Comparison of ENCODE assay signal across 28 mouse cellular contexts in the genomic region with DNA sequence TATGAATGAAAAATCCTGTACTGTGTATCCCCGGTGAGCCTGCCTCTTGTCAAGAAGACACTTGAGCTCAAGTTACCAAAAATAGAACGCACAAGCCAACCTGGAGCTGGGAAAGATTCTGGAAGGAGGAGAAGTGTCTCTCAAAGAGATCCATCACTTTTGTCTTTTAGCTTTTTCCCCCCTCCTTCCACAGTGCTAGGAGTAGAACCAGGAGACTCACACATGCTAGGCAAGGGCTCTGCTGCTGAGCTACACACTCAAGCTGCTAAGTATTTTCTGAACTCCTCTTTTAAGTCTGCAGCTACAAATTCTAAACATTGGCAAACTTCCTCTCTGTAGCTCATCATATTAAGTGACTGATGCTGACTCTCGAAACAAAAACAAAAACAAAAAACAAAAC.
DNase-seq lines count a peak whose midpoint lies in the region; ATAC-seq and TF ChIP-seq lines count a peak whose summit lies in the region.
"Had no signal": no experiment of that assay in that cellular context is flagged by ENCODE, and none has a peak within 500 bp of the region (broad histone marks: within the 10 kb centered on the region; RNA-seq: fewer than 3 reads in every experiment).

No protein-coding gene starts in this region.

- ATAC-seq in heart, embryonic 12.5 days (ENCODE audit: insufficient number of reproducible peaks, low FRiP score): no peak
- 0 out of 2 replicates have a peak, but pooled peaks have one; percentile 47 for ATAC-seq in intestine, embryonic 14.5 days (replicated peaks; ENCODE audit: low FRiP score, low TSS enrichment, low read depth)
- ATAC-seq in intestine, postnatal 0 days: no peak
- peak; percentile 53; the same call in 1 of the 2 replicates for ATAC-seq in stomach, embryonic 14.5 days (ENCODE audit: insufficient number of reproducible peaks, insufficient read depth, low FRiP score, low read depth)
- ATAC-seq in stomach, postnatal 0 days (ENCODE audit: low FRiP score, low TSS enrichment): no peak
- ATAC-seq: activated CD4-positive, CD25-positive, alpha-beta regulatory T cell, adult 4 months; CD4-positive, CD25-positive, alpha-beta regulatory T cell, adult 4 months; forebrain, embryonic 14.5 days; Patski had no signal

- TF ChIP-seq EP300 in heart, adult 2 months (IDR thresholded peaks at IDR 0.05; ENCODE audit: insufficient read depth, low read depth, low read length): no peak
- TF ChIP-seq EP300 in stomach, postnatal 0 days (optimal IDR thresholded peaks at IDR 0.05): no peak

- no peaks in the 10 kb centered on the region for H3K79me2 ChIP-seq in heart, adult 2 months (replicated peaks; ENCODE audit: control insufficient read depth, insufficient read depth, low read length)

- TF ChIP-seq POLR2A in heart, adult 2 months (IDR thresholded peaks at IDR 0.05; ENCODE audit: insufficient read depth, low read depth, low read length): no peak

- no peaks in the 10 kb centered on the region for H3K9me3 ChIP-seq in heart, embryonic 12.5 days (replicated peaks)
- H3K9me3 ChIP-seq in intestine, embryonic 14.5 days (ENCODE audit: control insufficient read depth, low read length): no peaks in the 10 kb centered on the region
- H3K9me3 ChIP-seq in intestine, postnatal 0 days (ENCODE audit: control insufficient read depth): no peaks in the 10 kb centered on the region
- H3K9me3 ChIP-seq in stomach, embryonic 14.5 days (ENCODE audit: control insufficient read depth, low read depth, low read length): no peaks in the 10 kb centered on the region
- H3K9me3 ChIP-seq in stomach, postnatal 0 days (ENCODE audit: control insufficient read depth, low read length): no peaks in the 10 kb centered on the region
- H3K9me3 ChIP-seq: embryonic facial prominence, embryonic 13.5 days; embryonic facial prominence, embryonic 15.5 days; forebrain, embryonic 10.5 days; forebrain, embryonic 12.5 days; G1E had no signal

- no peak overlapping the region; the same call in 1 of the 2 replicates for H3K9ac ChIP-seq in heart, embryonic 12.5 days
- H3K9ac ChIP-seq in heart, adult 2 months (ENCODE audit: low read depth, low read length): no peak overlapping the region
- H3K9ac ChIP-seq in intestine, embryonic 14.5 days (ENCODE audit: low read length): no peak overlapping the region
- no peak overlapping the region for H3K9ac ChIP-seq in intestine, postnatal 0 days (ENCODE audit: low read depth, low read length)
- H3K9ac ChIP-seq in stomach, embryonic 14.5 days (replicated peaks; ENCODE audit: low read depth, low read length): no peak overlapping the region
- H3K9ac ChIP-seq in stomach, postnatal 0 days (ENCODE audit: low read length): no peak overlapping the region
- H3K9ac ChIP-seq: embryonic facial prominence, embryonic 13.5 days; embryonic facial prominence, embryonic 15.5 days; forebrain, embryonic 12.5 days had no signal

- DNase-seq in heart, adult 2 months: no peak
- no peak for DNase-seq in intestine, embryonic 14.5 days (ENCODE audit: low spot score)
- DNase-seq in stomach, postnatal 0 days (ENCODE audit: low spot score): no peak
- DNase-seq in kidney, postnatal 10 days: no peak
- DNase-seq: adrenal gland, adult 8-10 months; adrenal gland, postnatal 14 days; adrenal gland, postnatal 36 days; B cell, adult 2 months; cerebellum, adult 11-12 months; cerebellum, adult 2 months; cerebellum, adult 9-11 months; cerebellum, postnatal 14 days; cerebellum, postnatal 36 days; embryo, embryonic 11 days had no signal

- TF ChIP-seq CTCF in heart, adult 2 months (IDR thresholded peaks at IDR 0.05): no peak
- no peak for TF ChIP-seq CTCF in intestine, postnatal 0 days (IDR thresholded peaks at IDR 0.05; ENCODE audit: low read depth)
- TF ChIP-seq CTCF in stomach, postnatal 0 days (IDR thresholded peaks at IDR 0.05; ENCODE audit: low read depth): no peak

- no peaks in the 10 kb centered on the region for H3K36me3 ChIP-seq in heart, embryonic 12.5 days
- H3K36me3 ChIP-seq in heart, adult 2 months (ENCODE audit: control insufficient read depth, insufficient read depth, low read length): no peaks in the 10 kb centered on the region
- H3K36me3 ChIP-seq in intestine, embryonic 14.5 days (ENCODE audit: control insufficient read depth, insufficient read depth, low read length): no peaks in the 10 kb centered on the region
- H3K36me3 ChIP-seq in intestine, postnatal 0 days (ENCODE audit: control insufficient read depth, insufficient read depth): no peaks in the 10 kb centered on the region
- H3K36me3 ChIP-seq in stomach, embryonic 14.5 days (ENCODE audit: control insufficient read depth, insufficient read depth, low read length): no peaks in the 10 kb centered on the region
- H3K36me3 ChIP-seq in stomach, postnatal 0 days (ENCODE audit: control insufficient read depth, insufficient read depth, low read length): no peaks in the 10 kb centered on the region
- H3K36me3 ChIP-seq: embryonic facial prominence, embryonic 13.5 days; embryonic facial prominence, embryonic 15.5 days; forebrain, embryonic 10.5 days; forebrain, embryonic 12.5 days; G1E had no signal

- H3K27me3 ChIP-seq in heart, embryonic 12.5 days (replicated peaks): no peaks in the 10 kb centered on the region
- H3K27me3 ChIP-seq in heart, adult 2 months (ENCODE audit: control insufficient read depth, insufficient read depth, low read length): no peaks in the 10 kb centered on the region
- H3K27me3 ChIP-seq in intestine, embryonic 14.5 days (replicated peaks; ENCODE audit: control insufficient read depth, insufficient read depth, low read length): no peaks in the 10 kb centered on the region
- no peaks in the 10 kb centered on the region for H3K27me3 ChIP-seq in intestine, postnatal 0 days (replicated peaks; ENCODE audit: control insufficient read depth, insufficient read depth, low read length)
- no peaks in the 10 kb centered on the region for H3K27me3 ChIP-seq in stomach, embryonic 14.5 days (ENCODE audit: control insufficient read depth, insufficient read depth, low read length)
- H3K27me3 ChIP-seq in stomach, postnatal 0 days (ENCODE audit: control insufficient read depth, insufficient read depth, low read length): no peaks in the 10 kb centered on the region
- H3K27me3 ChIP-seq: CH12.LX; embryonic facial prominence, embryonic 13.5 days; embryonic facial prominence, embryonic 15.5 days; forebrain, embryonic 12.5 days had no signal

- WGBS in heart, embryonic 12.5 days: 41% methylated on average over 3 of the region's 3 CpGs
- 51% methylated on average over 3 of the region's 3 CpGs for WGBS in heart, adult 2 months
- 30% methylated on average over 3 of the region's 3 CpGs for WGBS in intestine, embryonic 14.5 days
- 63% methylated on average over 3 of the region's 3 CpGs for WGBS in intestine, postnatal 0 days
- WGBS in stomach, embryonic 14.5 days: 44% methylated on average over 3 of the region's 3 CpGs
- WGBS in stomach, postnatal 0 days: 40% methylated on average over 3 of the region's 3 CpGs

- peaks cover 17% of the 10 kb centered on the region for H3K4me1 ChIP-seq in heart, embryonic 12.5 days (replicated peaks)
- no peaks in the 10 kb centered on the region for H3K4me1 ChIP-seq in heart, adult 2 months (ENCODE audit: control insufficient read depth, insufficient read depth, low read length)
- H3K4me1 ChIP-seq in intestine, embryonic 14.5 days (replicated peaks; ENCODE audit: control insufficient read depth, insufficient read depth, low read length): peaks cover 13% of the 10 kb centered on the region; the same call in 1 of the 2 replicates
- H3K4me1 ChIP-seq in intestine, postnatal 0 days (replicated peaks; ENCODE audit: control insufficient read depth, insufficient read depth, low read length): no peaks in the 10 kb centered on the region
- H3K4me1 ChIP-seq in stomach, embryonic 14.5 days (ENCODE audit: control insufficient read depth, insufficient read depth, low read length): peaks cover 3% of the 10 kb centered on the region; the same call in 1 of the 2 replicates
- no peaks in the 10 kb centered on the region for H3K4me1 ChIP-seq in stomach, postnatal 0 days (replicated peaks; ENCODE audit: control insufficient read depth, insufficient read depth)
- H3K4me1 ChIP-seq: embryonic facial prominence, embryonic 15.5 days; forebrain, embryonic 12.5 days had no signal

- no peak overlapping the region for H3K4me3 ChIP-seq in heart, embryonic 12.5 days
- no peak overlapping the region for H3K4me3 ChIP-seq in heart, adult 2 months
- no peak overlapping the region for H3K4me3 ChIP-seq in intestine, embryonic 14.5 days (ENCODE audit: low read depth, low read length)
- no peak overlapping the region for H3K4me3 ChIP-seq in intestine, postnatal 0 days (ENCODE audit: low read depth, low read length)
- no peak overlapping the region for H3K4me3 ChIP-seq in stomach, embryonic 14.5 days (ENCODE audit: low read depth, low read length)
- no peak overlapping the region for H3K4me3 ChIP-seq in stomach, postnatal 0 days (ENCODE audit: low read depth, low read length)
- H3K4me3 ChIP-seq: embryonic facial prominence, embryonic 13.5 days; embryonic facial prominence, embryonic 15.5 days; erythroblast, embryonic 14.5 days; forebrain, embryonic 10.5 days; forebrain, embryonic 12.5 days had no signal

- H3K4me2 ChIP-seq in heart, embryonic 12.5 days: 0 out of 2 replicates have a peak overlapping the region, but pooled peaks have one; percentile 13
- no peak overlapping the region for H3K4me2 ChIP-seq in intestine, embryonic 14.5 days (ENCODE audit: low read length)
- no peak overlapping the region for H3K4me2 ChIP-seq in intestine, postnatal 0 days (replicated peaks; ENCODE audit: low read depth)
- no peak overlapping the region for H3K4me2 ChIP-seq in stomach, embryonic 14.5 days (replicated peaks; ENCODE audit: low read depth, low read length)
- no peak overlapping the region for H3K4me2 ChIP-seq in stomach, postnatal 0 days (replicated peaks; ENCODE audit: low read depth)
- H3K4me2 ChIP-seq: embryonic facial prominence, embryonic 13.5 days; embryonic facial prominence, embryonic 15.5 days; forebrain, embryonic 12.5 days had no signal

- no peak overlapping the region; the same call in 1 of the 2 replicates for H3K27ac ChIP-seq in heart, embryonic 12.5 days (ENCODE audit: poor library complexity, severe bottlenecking)
- H3K27ac ChIP-seq in heart, adult 2 months: no peak overlapping the region
- peak overlapping the region; percentile 17; the same call in 1 of the 2 replicates for H3K27ac ChIP-seq in intestine, embryonic 14.5 days (ENCODE audit: low read depth)
- no peak overlapping the region for H3K27ac ChIP-seq in intestine, postnatal 0 days (ENCODE audit: low read depth, low read length)
- no peak overlapping the region for H3K27ac ChIP-seq in stomach, embryonic 14.5 days (ENCODE audit: low read length)
- H3K27ac ChIP-seq in stomach, postnatal 0 days (replicated peaks): no peak overlapping the region
- H3K27ac ChIP-seq: embryonic facial prominence, embryonic 13.5 days; embryonic facial prominence, embryonic 15.5 days; forebrain, embryonic 10.5 days; forebrain, embryonic 12.5 days had no signal

- intact Hi-C loops in heart, adult 2 months (cut with DNase I): no loop called here

Comparison
In these comparisons a context has a peak if more than half of its experiments do, and no peak if none do; other contexts are left out.
1. ATAC-seq: peak in intestine, embryonic 14.5 days (single experiment) and stomach, embryonic 14.5 days (single experiment); none in heart, embryonic 12.5 days (single experiment), intestine, postnatal 0 days (single experiment) and stomach, postnatal 0 days (single experiment).